Mouse (Mus musculus): ENCODE results near the gene Slc25a29. TPM values are rescaled to one million over a fixed set of nuclear protein-coding genes. Genes with fewer than 3 reads are reported as not detected.

Gene Slc25a29
- polyA plus RNA-seq, 1 experiment from 2014 or later: 7.1 TPM

- ATAC-seq (replicated peaks; ENCODE audit: low FRiP score, low TSS enrichment, low read depth): no peak
- Histone ChIP-seq H3K27ac (ENCODE audit: low read depth) (no peak overlapping the region), H3K9me3 (ENCODE audit: control insufficient read depth, low read length) (no peaks in the 10 kb centered on the region), H3K4me1 (replicated peaks; ENCODE audit: control insufficient read depth, insufficient read depth, low read length) (no peaks in the 10 kb centered on the region), H3K36me3 (ENCODE audit: control insufficient read depth, insufficient read depth, low read length) (no peaks in the 10 kb centered on the region), H3K4me3 (ENCODE audit: low read depth, low read length) (no peak overlapping the region), H3K9ac (ENCODE audit: low read length) (no peak overlapping the region), H3K27me3 (replicated peaks; ENCODE audit: control insufficient read depth, insufficient read depth, low read length) (no peaks in the 10 kb centered on the region), H3K4me2 (ENCODE audit: low read length) (no peak overlapping the region)
- no peak for DNase-seq (ENCODE audit: low spot score)
- WGBS: 90% methylated on average over 4 of the region's 4 CpGs
These were observed 50.5 kb downstream of the Slc25a29 start for GRCm38 (mm10) chr12:108785161-108785560.

GRCm38 (mm10) chr12:108780108-108780877 is 55.4 kb downstream of the Slc25a29 start:
- H3K4me1 ChIP-seq (replicated peaks; ENCODE audit: control insufficient read depth, insufficient read depth, low read length): no peaks in the 10 kb centered on the region
- no peak overlapping the region for H3K27ac ChIP-seq (ENCODE audit: low read depth)
- 91% methylated on average over 7 of the region's 7 CpGs for WGBS
- no peak overlapping the region for H3K9ac ChIP-seq (ENCODE audit: low read length)
- H3K27me3 ChIP-seq (replicated peaks; ENCODE audit: control insufficient read depth, insufficient read depth, low read length): no peaks in the 10 kb centered on the region
- no peak overlapping the region for H3K4me2 ChIP-seq (ENCODE audit: low read length)
- ATAC-seq (replicated peaks; ENCODE audit: low FRiP score, low TSS enrichment, low read depth): no peak
- H3K4me3 ChIP-seq (ENCODE audit: low read depth, low read length): no peak overlapping the region
- H3K36me3 ChIP-seq (ENCODE audit: control insufficient read depth, insufficient read depth, low read length): 0 out of 2 replicates have a peak, but pooled peaks cover 11% of the 10 kb centered on the region
- DNase-seq (ENCODE audit: low spot score): no peak
- H3K9me3 ChIP-seq (ENCODE audit: control insufficient read depth, low read length): peaks cover 8% of the 10 kb centered on the region; the same call in 1 of the 2 replicates

MicroRNAs encoded within 50 kb of the gene (microRNA counts, 519-probe panel; counts per million panel counts)
- microRNA mmu-miR-345-3p: not detected
- microRNA mmu-miR-345-5p: 3,247 counts per million, percentile 40 among the panel's probes with 10 or more counts

Small RNA genes lying within 50 kb of the gene (microRNA-seq; reads per million reads assigned to microRNA genes)
- 162 reads per million, percentile 64 among the genes with 10 or more reads in this experiment for gene Mir345

Other genes with a start within 250 kb of the Slc25a29 start
- gene Degs2, start 133.6 kb downstream of the Slc25a29 start, polyA plus RNA-seq (2014; fragmentation: Nextera tagmentation; extraction: Ambion mirVana): 43.9 and 51.6 TPM in 2 replicates
- 18.4 and 20.5 TPM in 2 replicates for gene Yy1, start 42.9 kb downstream of the Slc25a29 start, polyA plus RNA-seq (2014; fragmentation: Nextera tagmentation; extraction: Ambion mirVana)
- gene Slc25a47, start 163 bp upstream of the Slc25a29 start, polyA plus RNA-seq (2014; fragmentation: Nextera tagmentation; extraction: Ambion mirVana): 11.0 and 12.4 TPM in 2 replicates
- gene Wdr25, start 57.7 kb upstream of the Slc25a29 start, polyA plus RNA-seq (2014; fragmentation: Nextera tagmentation; extraction: Ambion mirVana): 3.8 and 4.9 TPM in 2 replicates
- gene Wars, start 58.3 kb upstream of the Slc25a29 start, polyA plus RNA-seq (2014; fragmentation: Nextera tagmentation; extraction: Ambion mirVana): 93.0 and 94.1 TPM in 2 replicates
- 9.9 and 10.3 TPM in 2 replicates for gene Begain, start 232.3 kb upstream of the Slc25a29 start, polyA plus RNA-seq (2014; fragmentation: Nextera tagmentation; extraction: Ambion mirVana)

Data from intestine, embryonic 14.5 days (tissue).